Mouse (Mus musculus): ENCODE measurements around the gene Sik1. TPM values are rescaled to one million over a fixed set of nuclear protein-coding genes. Genes with fewer than 3 reads are reported as not detected.
A peak's percentile ranks its signal among the peaks of the same experiment; 100 is the strongest.

Gene Sik1
- 19.6 and 21.8 TPM in 2 replicates for polyA plus RNA-seq (2015; fragmentation: Nextera tagmentation; extraction: Ambion mirVana)

GRCm38 (mm10) chr17:31855597-31856518 is at the start of gene Sik1:
Gene Sik1 (minus strand): TSS chr17:31855804.
- under 1% methylated on average over 67 of the region's 92 CpGs for WGBS
- peak within 1 kb of the TSS; percentile 87 for H3K27ac ChIP-seq
- H3K9me3 ChIP-seq, result no peaks in the 10 kb centered on the region
- ATAC-seq (ENCODE audit: insufficient read depth, low FRiP score, low read depth), result peak; percentile 88
- peaks cover 2% of the 10 kb centered on the region for H3K36me3 ChIP-seq
- H3K4me2 ChIP-seq, result peak within 1 kb of the TSS; percentile 81
- H3K4me3 ChIP-seq (replicated peaks), result peak within 1 kb of the TSS; percentile 96
- peak within 1 kb of the TSS; percentile 97 for H3K9ac ChIP-seq
- H3K27me3 ChIP-seq (replicated peaks), result no peaks in the 10 kb centered on the region
- peaks cover 31% of the 10 kb centered on the region for H3K4me1 ChIP-seq

DNA sequence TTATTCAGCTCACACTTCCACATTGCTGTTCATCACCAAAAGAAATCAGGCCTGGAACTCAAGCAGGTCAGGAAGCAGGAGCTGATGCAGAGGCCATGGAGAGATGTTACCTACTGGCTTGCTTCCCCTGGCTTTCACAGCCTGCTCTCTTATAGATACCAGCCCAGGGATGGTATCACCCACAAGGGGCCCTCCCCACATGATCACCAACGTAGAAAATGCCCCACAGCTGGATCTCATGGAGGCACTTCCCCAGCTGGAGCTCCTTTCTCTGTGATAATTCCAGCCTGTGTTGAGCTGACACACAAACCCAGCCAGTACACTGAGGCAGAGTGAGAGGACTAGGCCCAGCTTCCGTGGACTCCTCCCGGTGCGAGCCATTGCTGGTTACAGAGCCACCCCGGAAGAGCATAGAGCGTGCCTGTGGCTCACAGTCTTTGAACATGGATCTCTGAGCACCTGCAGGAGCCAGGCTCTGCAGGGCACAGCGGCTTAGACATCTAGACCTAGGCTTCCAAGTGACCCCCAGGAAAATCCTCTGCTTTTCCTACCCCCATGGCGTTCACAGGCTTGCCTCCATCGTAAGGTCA is 49.7 kb upstream of the Sik1 start:
- 93% methylated on average over 9 of the region's 9 CpGs for WGBS
- Histone ChIP-seq H3K27ac (peak overlapping the region; percentile 45; the same call in 1 of the 2 replicates), H3K27me3 (replicated peaks) (no peaks in the 10 kb centered on the region), H3K4me3 (replicated peaks) (no peak overlapping the region), H3K9me3 (no peaks in the 10 kb centered on the region), H3K36me3 (no peaks in the 10 kb centered on the region), H3K4me2 (no peak overlapping the region), H3K9ac (no peak overlapping the region), H3K4me1 (peaks cover 10% of the 10 kb centered on the region; the same call in 1 of the 2 replicates)
- ATAC-seq (ENCODE audit: insufficient read depth, low FRiP score, low read depth), result no peak

DNA sequence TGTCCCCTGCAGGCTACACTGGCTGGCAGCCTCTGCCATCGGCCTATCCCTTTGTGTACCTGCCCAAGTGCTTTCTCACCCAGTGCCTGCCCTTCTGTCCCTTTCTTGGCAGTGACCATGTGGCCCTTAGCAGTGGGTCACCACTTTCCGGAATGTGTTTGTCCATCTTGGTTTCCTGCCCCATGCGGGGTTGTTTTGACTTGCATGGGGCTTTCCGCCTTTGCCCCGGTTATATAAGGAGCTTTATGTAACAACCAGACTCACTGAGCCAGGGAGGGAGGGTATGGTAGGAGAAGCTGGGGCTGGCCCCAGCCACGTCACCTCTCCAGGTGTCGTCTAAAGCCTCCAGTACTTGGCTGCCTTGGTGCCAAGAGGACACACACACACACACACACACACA is 48.4 kb upstream of the Sik1 start:
- Histone ChIP-seq H3K36me3 (no peaks in the 10 kb centered on the region), H3K27ac (no peak overlapping the region), H3K4me2 (no peak overlapping the region), H3K4me3 (replicated peaks) (no peak overlapping the region), H3K27me3 (replicated peaks) (no peaks in the 10 kb centered on the region), H3K9me3 (no peaks in the 10 kb centered on the region), H3K9ac (no peak overlapping the region), H3K4me1 (peaks cover 10% of the 10 kb centered on the region; the same call in 1 of the 2 replicates)
- WGBS, result 87% methylated on average over 7 of the region's 7 CpGs
- no peak for ATAC-seq (ENCODE audit: insufficient read depth, low FRiP score, low read depth)

- ATAC-seq (ENCODE audit: insufficient read depth, low FRiP score, low read depth), result no peak
Observed at GRCm38 (mm10) chr17:31902630-31903198, 47.1 kb upstream of the Sik1 start.

DNA sequence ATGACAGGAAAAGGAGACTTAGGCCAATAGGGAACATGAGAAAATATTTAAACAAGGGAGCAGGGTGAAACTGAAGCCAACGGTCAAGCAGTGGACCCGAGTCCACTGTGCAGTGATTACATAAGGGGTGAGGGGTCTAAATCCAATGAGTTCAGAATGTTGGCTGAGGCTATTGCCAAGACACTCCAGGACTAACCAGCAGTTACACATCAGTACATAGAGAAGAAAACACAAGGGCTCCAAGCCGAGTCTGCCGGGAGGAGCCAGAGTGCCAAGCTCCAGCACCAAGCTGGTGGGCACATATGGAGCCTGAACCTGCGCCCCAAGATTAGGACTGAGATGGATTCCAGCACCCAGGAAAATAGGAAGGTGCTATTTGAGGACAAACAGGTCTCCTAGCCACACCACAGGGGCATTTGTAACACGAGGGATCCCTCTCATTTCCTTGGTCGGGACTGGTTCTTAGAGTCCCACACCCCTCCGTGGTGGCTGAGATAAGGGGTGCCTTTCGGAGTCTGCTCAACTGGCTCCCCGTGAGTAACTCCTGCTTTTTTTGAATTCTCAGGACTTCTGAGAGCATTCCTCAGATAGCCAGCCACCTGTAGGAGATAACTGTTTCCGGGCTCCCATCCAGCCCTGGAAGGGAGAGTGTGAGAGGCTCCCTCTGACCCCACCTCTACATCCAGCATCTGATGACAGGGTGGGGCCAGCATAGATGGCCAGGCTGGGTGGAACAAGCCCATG is 46.0 kb upstream of the Sik1 start:
- H3K4me3 ChIP-seq (replicated peaks), result no peak overlapping the region
- ATAC-seq (ENCODE audit: insufficient read depth, low FRiP score, low read depth), result 0 out of 2 replicates have a peak, but pooled peaks have one; percentile 20

More at GRCm38 (mm10) chr17:31902630-31903198, 47.1 kb upstream of the Sik1 start:
- H3K27ac ChIP-seq, result no peak overlapping the region
- no peak overlapping the region for H3K4me2 ChIP-seq
- H3K4me3 ChIP-seq (replicated peaks), result no peak overlapping the region
- H3K36me3 ChIP-seq, result no peaks in the 10 kb centered on the region
- H3K9me3 ChIP-seq, result no peaks in the 10 kb centered on the region
- H3K4me1 ChIP-seq, result peaks cover 10% of the 10 kb centered on the region; the same call in 1 of the 2 replicates
- no peak overlapping the region for H3K9ac ChIP-seq
- H3K27me3 ChIP-seq (replicated peaks), result no peaks in the 10 kb centered on the region
- 81% methylated on average over 3 of the region's 3 CpGs for WGBS

GRCm38 (mm10) chr17:31898941-31899340 is 43.3 kb upstream of the Sik1 start:
- H3K4me2 ChIP-seq, result no peak overlapping the region
- H3K4me1 ChIP-seq, result peaks cover 17% of the 10 kb centered on the region
- H3K27me3 ChIP-seq (replicated peaks), result no peaks in the 10 kb centered on the region
- H3K9me3 ChIP-seq, result no peaks in the 10 kb centered on the region
- no peak overlapping the region for H3K9ac ChIP-seq
- no peaks in the 10 kb centered on the region for H3K36me3 ChIP-seq
- ATAC-seq (ENCODE audit: insufficient read depth, low FRiP score, low read depth), result no peak
- H3K27ac ChIP-seq, result no peak overlapping the region
- H3K4me3 ChIP-seq (replicated peaks), result no peak overlapping the region
- 60% methylated on average over 5 of the region's 5 CpGs for WGBS

More for the DNA sequence above, 46.0 kb upstream of the Sik1 start:
- Histone ChIP-seq H3K4me1 (peaks cover 17% of the 10 kb centered on the region), H3K27ac (no peak overlapping the region), H3K9me3 (no peaks in the 10 kb centered on the region), H3K9ac (no peak overlapping the region), H3K27me3 (replicated peaks) (no peaks in the 10 kb centered on the region), H3K4me2 (no peak overlapping the region), H3K36me3 (no peaks in the 10 kb centered on the region)
- WGBS, result 34% methylated on average over 11 of the region's 11 CpGs

GRCm38 (mm10) chr17:31897186-31897793 is 41.7 kb upstream of the Sik1 start:
- H3K27me3 ChIP-seq (replicated peaks), result no peaks in the 10 kb centered on the region
- H3K36me3 ChIP-seq, result no peaks in the 10 kb centered on the region
- H3K9ac ChIP-seq, result no peak overlapping the region
- H3K27ac ChIP-seq, result peak overlapping the region; percentile 71
- no peak for ATAC-seq (ENCODE audit: insufficient read depth, low FRiP score, low read depth)
- no peak overlapping the region for H3K4me2 ChIP-seq
- WGBS, result 71% methylated on average over 4 of the region's 4 CpGs
- peaks cover 26% of the 10 kb centered on the region for H3K4me1 ChIP-seq
- H3K4me3 ChIP-seq (replicated peaks), result no peak overlapping the region
- H3K9me3 ChIP-seq, result no peaks in the 10 kb centered on the region

- H3K4me1 ChIP-seq, result peaks cover 27% of the 10 kb centered on the region
- H3K4me3 ChIP-seq (replicated peaks), result no peak overlapping the region
- no peak overlapping the region for H3K4me2 ChIP-seq
- H3K9ac ChIP-seq, result no peak overlapping the region
- H3K9me3 ChIP-seq, result no peaks in the 10 kb centered on the region
- H3K27ac ChIP-seq, result peak overlapping the region; percentile 71
- H3K36me3 ChIP-seq, result no peaks in the 10 kb centered on the region
- no peaks in the 10 kb centered on the region for H3K27me3 ChIP-seq (replicated peaks)
- no peak for ATAC-seq (ENCODE audit: insufficient read depth, low FRiP score, low read depth)
- WGBS, result 38% methylated on average over 3 of the region's 3 CpGs
Observed at GRCm38 (mm10) chr17:31896751-31897150, 41.1 kb upstream of the Sik1 start.

GRCm38 (mm10) chr17:31896311-31896710 is 40.7 kb upstream of the Sik1 start:
- Histone ChIP-seq H3K9me3 (no peaks in the 10 kb centered on the region), H3K4me2 (no peak overlapping the region), H3K4me3 (replicated peaks) (no peak overlapping the region), H3K4me1 (peaks cover 27% of the 10 kb centered on the region), H3K27ac (peak overlapping the region; percentile 71), H3K36me3 (no peaks in the 10 kb centered on the region), H3K9ac (no peak overlapping the region), H3K27me3 (replicated peaks) (no peaks in the 10 kb centered on the region)
- WGBS, result 77% methylated on average over 7 of the region's 7 CpGs
- no peak for ATAC-seq (ENCODE audit: insufficient read depth, low FRiP score, low read depth)

- H3K4me2 ChIP-seq, result no peak overlapping the region
- 64% methylated on average over 5 of the region's 5 CpGs for WGBS
- no peak for ATAC-seq (ENCODE audit: insufficient read depth, low FRiP score, low read depth)
- no peaks in the 10 kb centered on the region for H3K27me3 ChIP-seq (replicated peaks)
- no peak overlapping the region for H3K9ac ChIP-seq
- peaks cover 49% of the 10 kb centered on the region for H3K4me1 ChIP-seq
- H3K36me3 ChIP-seq, result no peaks in the 10 kb centered on the region
- no peak overlapping the region for H3K4me3 ChIP-seq (replicated peaks)
- no peaks in the 10 kb centered on the region for H3K9me3 ChIP-seq
- H3K27ac ChIP-seq, result peak overlapping the region; percentile 85
Observed at GRCm38 (mm10) chr17:31893371-31894060, 37.9 kb upstream of the Sik1 start.
